Mouse (Mus musculus) ES-E14 (cell line): ENCODE data around the gene Hsp90ab1.

Experiments used
- CHD2 ChIP-seq: IDR thresholded peaks from 2 replicates; pipeline ENCODE4 v1.6.1; 2014; ENCODE audit warnings: mild to moderate bottlenecking, low read depth, low read length, inconsistent platforms
- MAFK ChIP-seq: IDR thresholded peaks from 2 replicates; pipeline ENCODE4 v1.6.1; 2014; ENCODE audit warnings: mild to moderate bottlenecking, low read depth, low read length, inconsistent platforms; ENCODE audit not compliant: insufficient read depth
- ZNF384 ChIP-seq: IDR thresholded peaks from 2 replicates; pipeline ENCODE4 v1.6.1; 2012; ENCODE audit warnings: low read depth, low read length, inconsistent platforms

DNA sequence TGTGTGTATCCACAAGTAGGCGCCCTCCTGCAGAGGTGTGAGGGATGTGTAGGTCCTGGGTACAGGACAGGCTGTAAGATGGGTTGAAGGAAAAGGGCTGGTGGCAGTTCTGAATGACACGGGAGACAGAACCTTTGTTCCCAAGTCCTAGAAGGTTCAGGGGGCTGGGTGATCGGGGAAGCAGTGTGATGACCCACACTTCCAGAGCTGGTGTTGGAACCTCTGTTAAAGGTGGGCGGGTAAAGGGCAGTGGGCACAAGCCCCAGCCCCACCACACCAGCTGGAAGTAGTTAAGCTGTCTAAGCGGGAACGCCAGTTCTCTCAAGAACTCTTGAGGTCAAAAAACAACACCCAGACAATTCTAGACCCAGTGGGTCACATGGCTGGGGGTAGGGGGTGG is 17.3 kb upstream of the Hsp90ab1 start:
- TF ChIP-seq CHD2 (no peak), MAFK (no peak), ZNF384 (no peak)
